Comparison of ENCODE assay signal across 15 mouse cellular contexts in the genomic region with DNA sequence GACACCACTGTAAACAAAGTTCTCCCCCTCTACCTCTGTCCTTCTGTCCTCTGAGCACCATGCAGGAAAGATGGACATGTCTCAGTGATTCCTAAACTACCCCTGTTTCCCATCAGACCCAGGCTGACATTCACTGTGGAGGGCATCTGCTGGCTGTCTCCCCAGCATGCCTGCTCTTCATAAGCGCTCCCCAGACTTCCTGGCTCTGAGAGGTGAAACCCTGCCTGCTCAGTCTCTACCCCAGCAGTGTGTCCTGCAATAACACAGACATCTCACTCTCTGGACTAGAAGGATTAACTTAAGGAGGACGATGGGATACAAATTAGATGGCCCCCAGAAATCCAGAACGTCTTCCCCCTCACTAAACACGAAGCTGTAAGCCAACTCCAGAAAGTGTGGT.
DNase-seq lines count a peak whose midpoint lies in the region; ATAC-seq and TF ChIP-seq lines count a peak whose summit lies in the region.
"Had no signal": no experiment of that assay in that cellular context is flagged by ENCODE, and none has a peak within 500 bp of the region (broad histone marks: within the 10 kb centered on the region; RNA-seq: fewer than 3 reads in every experiment).

No protein-coding gene starts in this region.

- H3K4me3 ChIP-seq in liver, embryonic 12.5 days, result no peak overlapping the region
- H3K4me3 ChIP-seq in liver, postnatal 0 days (ENCODE audit: low read depth, low read length), result no peak overlapping the region
- H3K4me3 ChIP-seq in embryonic facial prominence, embryonic 15.5 days (replicated peaks), result no peak overlapping the region
- no peak overlapping the region for H3K4me3 ChIP-seq in heart, embryonic 16.5 days (ENCODE audit: low read length)
- H3K4me3 ChIP-seq in stomach, embryonic 15.5 days (replicated peaks), result no peak overlapping the region
- H3K4me3 ChIP-seq in hindbrain, embryonic 14.5 days (replicated peaks; ENCODE audit: low read length), result no peak overlapping the region
- no peak overlapping the region for H3K4me3 ChIP-seq in midbrain, embryonic 16.5 days (ENCODE audit: low read depth, low read length)
- H3K4me3 ChIP-seq: erythroblast, embryonic 14.5 days; hindbrain, embryonic 10.5 days; limb, embryonic 12.5 days; lung, embryonic 15.5 days had no signal

- no peaks in the 10 kb centered on the region for H3K9me3 ChIP-seq in liver, embryonic 12.5 days (replicated peaks)
- no peaks in the 10 kb centered on the region for H3K9me3 ChIP-seq in liver, postnatal 0 days (ENCODE audit: low read length)
- no peaks in the 10 kb centered on the region for H3K9me3 ChIP-seq in embryonic facial prominence, embryonic 15.5 days (replicated peaks)
- no peaks in the 10 kb centered on the region for H3K9me3 ChIP-seq in heart, embryonic 16.5 days (replicated peaks; ENCODE audit: control insufficient read depth, low read length)
- H3K9me3 ChIP-seq in stomach, embryonic 15.5 days, result no peaks in the 10 kb centered on the region
- H3K9me3 ChIP-seq in hindbrain, embryonic 14.5 days (ENCODE audit: control insufficient read depth, low read length), result no peaks in the 10 kb centered on the region
- H3K9me3 ChIP-seq in midbrain, embryonic 16.5 days (replicated peaks; ENCODE audit: control insufficient read depth, low read length, poor library complexity, severe bottlenecking), result no peaks in the 10 kb centered on the region
- H3K9me3 ChIP-seq: hindbrain, embryonic 10.5 days; limb, embryonic 12.5 days; lung, embryonic 15.5 days had no signal

- H3K27ac ChIP-seq in liver, embryonic 12.5 days, result 0 out of 2 replicates have a peak overlapping the region, but pooled peaks have one; percentile 31
- H3K27ac ChIP-seq in liver, postnatal 0 days (ENCODE audit: low read depth), result no peak overlapping the region
- peak overlapping the region; percentile 78 for H3K27ac ChIP-seq in embryonic facial prominence, embryonic 15.5 days (replicated peaks)
- H3K27ac ChIP-seq in heart, embryonic 16.5 days (ENCODE audit: low read length), result peak overlapping the region; percentile 96
- H3K27ac ChIP-seq in stomach, embryonic 15.5 days, result peak overlapping the region; percentile 21; the same call in 1 of the 2 replicates
- H3K27ac ChIP-seq in hindbrain, embryonic 14.5 days, result no peak overlapping the region
- no peak overlapping the region for H3K27ac ChIP-seq in midbrain, embryonic 16.5 days (ENCODE audit: low read length)
- H3K27ac ChIP-seq: hindbrain, embryonic 10.5 days; limb, embryonic 12.5 days; lung, embryonic 15.5 days had no signal

- TF ChIP-seq CTCF in liver, postnatal 0 days (IDR thresholded peaks at IDR 0.05; ENCODE audit: low read depth), result no peak

- no peak overlapping the region for H3K4me2 ChIP-seq in liver, embryonic 12.5 days
- no peak overlapping the region for H3K4me2 ChIP-seq in liver, postnatal 0 days (ENCODE audit: low read depth, low read length)
- H3K4me2 ChIP-seq in embryonic facial prominence, embryonic 15.5 days (replicated peaks), result no peak overlapping the region
- no peak overlapping the region for H3K4me2 ChIP-seq in heart, embryonic 16.5 days (ENCODE audit: low read depth, low read length)
- no peak overlapping the region for H3K4me2 ChIP-seq in stomach, embryonic 15.5 days
- no peak overlapping the region for H3K4me2 ChIP-seq in hindbrain, embryonic 14.5 days (replicated peaks)
- H3K4me2 ChIP-seq in midbrain, embryonic 16.5 days (ENCODE audit: low read length), result no peak overlapping the region
- H3K4me2 ChIP-seq: limb, embryonic 12.5 days; lung, embryonic 15.5 days had no signal

- ATAC-seq in liver, embryonic 12.5 days, result no peak
- no peak for ATAC-seq in liver, postnatal 0 days
- no peak for ATAC-seq in embryonic facial prominence, embryonic 15.5 days (ENCODE audit: insufficient number of reproducible peaks, low FRiP score, low TSS enrichment, low read depth)
- no peak for ATAC-seq in heart, embryonic 16.5 days (replicated peaks; ENCODE audit: extremely low read depth, insufficient read depth, low FRiP score)
- no peak for ATAC-seq in stomach, embryonic 15.5 days (ENCODE audit: insufficient read depth, low FRiP score, low read depth)
- no peak for ATAC-seq in hindbrain, embryonic 14.5 days (ENCODE audit: low FRiP score)
- no peak for ATAC-seq in midbrain, embryonic 16.5 days

- no peak for DNase-seq in liver, postnatal 0 days
- no peak for DNase-seq in hindbrain, embryonic 14.5 days (ENCODE audit: low spot score)
- DNase-seq: adrenal gland, postnatal 36 days; kidney, adult 18-20 months; kidney, postnatal 4 days; thymus, adult 2 months had no signal

- H3K4me1 ChIP-seq in liver, embryonic 12.5 days, result peaks cover 56% of the 10 kb centered on the region
- H3K4me1 ChIP-seq in liver, postnatal 0 days (ENCODE audit: insufficient read depth), result peaks cover 14% of the 10 kb centered on the region
- H3K4me1 ChIP-seq in embryonic facial prominence, embryonic 15.5 days, result peaks cover 41% of the 10 kb centered on the region
- H3K4me1 ChIP-seq in heart, embryonic 16.5 days (ENCODE audit: control insufficient read depth, insufficient read depth, low read length), result peaks cover 78% of the 10 kb centered on the region
- peaks cover 33% of the 10 kb centered on the region; the same call in 1 of the 2 replicates for H3K4me1 ChIP-seq in stomach, embryonic 15.5 days
- H3K4me1 ChIP-seq in hindbrain, embryonic 14.5 days (replicated peaks; ENCODE audit: control insufficient read depth, insufficient read depth, low read length), result peaks cover 11% of the 10 kb centered on the region
- peaks cover 8% of the 10 kb centered on the region for H3K4me1 ChIP-seq in midbrain, embryonic 16.5 days (ENCODE audit: control insufficient read depth, insufficient read depth, low read length)

- WGBS in liver, embryonic 12.5 days (ENCODE audit: insufficient replicate concordance), result 62% methylated on average over 4 of the region's 4 CpGs
- 70% methylated on average over 4 of the region's 4 CpGs for WGBS in liver, postnatal 0 days (ENCODE audit: insufficient replicate concordance)
- WGBS in embryonic facial prominence, embryonic 15.5 days, result 46% methylated on average over 4 of the region's 4 CpGs
- 35% methylated on average over 4 of the region's 4 CpGs for WGBS in heart, embryonic 16.5 days
- 53% methylated on average over 4 of the region's 4 CpGs for WGBS in stomach, embryonic 15.5 days
- 84% methylated on average over 4 of the region's 4 CpGs for WGBS in hindbrain, embryonic 14.5 days
- 69% methylated on average over 4 of the region's 4 CpGs for WGBS in midbrain, embryonic 16.5 days

- no peak for TF ChIP-seq EP300 in liver, postnatal 0 days (IDR thresholded peaks at IDR 0.05; ENCODE audit: low read depth)

- no peaks in the 10 kb centered on the region for H3K27me3 ChIP-seq in liver, embryonic 12.5 days (replicated peaks)
- no peaks in the 10 kb centered on the region for H3K27me3 ChIP-seq in liver, postnatal 0 days (ENCODE audit: insufficient read depth, low read length)
- H3K27me3 ChIP-seq in embryonic facial prominence, embryonic 15.5 days, result no peaks in the 10 kb centered on the region
- no peaks in the 10 kb centered on the region for H3K27me3 ChIP-seq in heart, embryonic 16.5 days (ENCODE audit: control insufficient read depth, insufficient read depth, low read length)
- no peaks in the 10 kb centered on the region for H3K27me3 ChIP-seq in stomach, embryonic 15.5 days (replicated peaks)
- H3K27me3 ChIP-seq in hindbrain, embryonic 14.5 days (ENCODE audit: control insufficient read depth, insufficient read depth, low read length), result no peaks in the 10 kb centered on the region
- H3K27me3 ChIP-seq in midbrain, embryonic 16.5 days (ENCODE audit: control insufficient read depth, insufficient read depth, low read depth, low read length), result no peaks in the 10 kb centered on the region
- H3K27me3 ChIP-seq: limb, embryonic 12.5 days; lung, embryonic 15.5 days had no signal

- H3K36me3 ChIP-seq in liver, embryonic 12.5 days, result no peaks in the 10 kb centered on the region
- H3K36me3 ChIP-seq in liver, postnatal 0 days (replicated peaks; ENCODE audit: insufficient read depth, low read length), result no peaks in the 10 kb centered on the region
- no peaks in the 10 kb centered on the region for H3K36me3 ChIP-seq in embryonic facial prominence, embryonic 15.5 days
- H3K36me3 ChIP-seq in heart, embryonic 16.5 days (ENCODE audit: control insufficient read depth, insufficient read depth), result no peaks in the 10 kb centered on the region
- H3K36me3 ChIP-seq in stomach, embryonic 15.5 days, result no peaks in the 10 kb centered on the region
- no peaks in the 10 kb centered on the region for H3K36me3 ChIP-seq in hindbrain, embryonic 14.5 days (replicated peaks; ENCODE audit: control insufficient read depth, insufficient read depth)
- H3K36me3 ChIP-seq in midbrain, embryonic 16.5 days (ENCODE audit: control insufficient read depth, insufficient read depth, low read length), result no peaks in the 10 kb centered on the region
- H3K36me3 ChIP-seq: hindbrain, embryonic 10.5 days; limb, embryonic 12.5 days; lung, embryonic 15.5 days had no signal

- H3K9ac ChIP-seq in liver, embryonic 12.5 days, result no peak overlapping the region
- no peak overlapping the region; the same call in 1 of the 2 replicates for H3K9ac ChIP-seq in liver, postnatal 0 days (replicated peaks)
- no peak overlapping the region for H3K9ac ChIP-seq in embryonic facial prominence, embryonic 15.5 days
- peak overlapping the region; percentile 61 for H3K9ac ChIP-seq in heart, embryonic 16.5 days (ENCODE audit: low read length)
- no peak overlapping the region for H3K9ac ChIP-seq in stomach, embryonic 15.5 days
- no peak overlapping the region for H3K9ac ChIP-seq in hindbrain, embryonic 14.5 days
- no peak overlapping the region for H3K9ac ChIP-seq in midbrain, embryonic 16.5 days (ENCODE audit: low read depth, low read length)
- H3K9ac ChIP-seq: limb, embryonic 12.5 days; lung, embryonic 15.5 days had no signal

Comparison
In these comparisons a context has a peak if more than half of its experiments do, and no peak if none do; other contexts are left out.
1. H3K27ac ChIP-seq: peak in liver, embryonic 12.5 days (single experiment), embryonic facial prominence, embryonic 15.5 days (single experiment), heart, embryonic 16.5 days (single experiment) and stomach, embryonic 15.5 days (single experiment); none in liver, postnatal 0 days (single experiment), hindbrain, embryonic 14.5 days (single experiment) and midbrain, embryonic 16.5 days (single experiment).